Mouse (Mus musculus) frontal cortex, postnatal 25 days (tissue): Measurements from ENCODE around the gene Rabl6.

ENCODE experiments used
- DNase-seq, 2 experiments: peaks; one replicate each; pipeline ENCODE4 v3.0.0; 2022; ENCODE audit warnings: low spot score in 2 of 2

Rabl6 gene

GRCm38 (mm10) chr2:25546811-25547491 is 61.4 kb downstream of the Rabl6 start, which contains the start of gene Traf2:
Traf2 (minus strand) TSS chr2:25546940.
- DNase-seq: peak; percentile 98 to 99

GRCm38 (mm10) chr2:25545996-25546810 is 62.1 kb downstream of the Rabl6 start:
- DNase-seq: no peak

- no peak for DNase-seq
These were observed 66.5 kb downstream of the Rabl6 start for GRCm38 (mm10) chr2:25541644-25542367.

GRCm38 (mm10) chr2:25540541-25540948 is 67.8 kb downstream of the Rabl6 start:
- DNase-seq: no peak

GRCm38 (mm10) chr2:25536531-25536930 is 71.8 kb downstream of the Rabl6 start:
- DNase-seq: no peak

- DNase-seq: no peak
These were observed 73.5 kb downstream of the Rabl6 start for GRCm38 (mm10) chr2:25534866-25535182.

GRCm38 (mm10) chr2:25534178-25534865 is 74.0 kb downstream of the Rabl6 start:
- no peak for DNase-seq

- no peak for DNase-seq
These were observed 74.6 kb downstream of the Rabl6 start for GRCm38 (mm10) chr2:25533707-25534106.
